Mouse (Mus musculus): Measurements from ENCODE around the gene Doc2a. TPM values are rescaled to one million over a fixed set of nuclear protein-coding genes. Genes with fewer than 3 reads are reported as not detected.
"Not testable (repeated sequence)": the region's sequence is repeated elsewhere in the genome, so short reads cannot be mapped to it uniquely, and the experiment has no call there.

Doc2a gene
- total RNA-seq, 4 experiments from 2014 or later: 17.6 to 20.0 (median 18.7) TPM

GRCm38 (mm10) chr7:126867534-126867933 is 20.3 kb downstream of the Doc2a start:
- DNase-seq (ENCODE audit: low spot score in 2 of 2): no peak

GRCm38 (mm10) chr7:126868003-126868402 is 20.8 kb downstream of the Doc2a start:
- DNase-seq (ENCODE audit: low spot score in 2 of 2): no peak

- DNase-seq (ENCODE audit: low spot score in 2 of 2): no peak
Observed at GRCm38 (mm10) chr7:126869780-126870519, 22.7 kb downstream of the Doc2a start.

DNA sequence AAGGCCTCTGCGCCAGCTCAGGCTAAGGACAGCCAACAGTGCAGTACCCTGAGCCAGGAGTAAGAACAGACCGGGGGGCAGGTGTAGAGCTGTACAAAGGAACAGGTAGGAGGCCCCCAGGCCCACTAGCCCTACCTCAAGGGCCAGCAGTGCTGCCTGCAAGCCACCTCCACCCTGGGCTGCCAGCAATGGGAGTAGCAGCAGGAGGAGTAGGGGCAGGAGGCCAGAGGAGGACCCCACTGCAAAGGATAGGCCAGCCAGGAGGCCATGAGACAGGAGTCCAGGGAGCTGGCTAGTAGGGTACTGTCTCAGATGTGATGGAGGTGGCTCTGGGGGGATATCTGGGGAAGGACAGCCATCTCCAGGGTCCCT is 23.3 kb downstream of the Doc2a start:
- DNase-seq (ENCODE audit: low spot score in 2 of 2): no peak

DNA sequence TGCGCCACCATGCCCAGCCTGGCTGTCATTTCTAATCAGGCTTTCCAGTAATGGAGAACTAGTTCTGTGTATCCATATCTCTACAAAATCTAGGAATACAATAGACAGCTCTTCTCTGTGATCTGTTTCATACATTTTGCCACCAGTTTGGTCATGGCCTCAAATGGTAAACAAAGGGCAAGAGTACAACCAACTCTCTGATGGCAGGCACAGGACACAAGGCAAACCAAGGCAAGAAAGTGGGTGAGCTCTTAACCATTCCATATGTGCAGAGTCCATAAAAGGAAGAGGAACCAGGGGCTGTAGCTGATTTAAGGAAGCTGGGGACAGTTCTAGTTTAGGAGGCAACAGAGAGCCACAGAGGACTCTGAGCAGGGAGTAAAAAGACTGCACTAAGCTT is 30.0 kb downstream of the Doc2a start:
- DNase-seq (ENCODE audit: low spot score in 2 of 2): no peak

- no peak for DNase-seq (ENCODE audit: low spot score in 2 of 2)
Observed at GRCm38 (mm10) chr7:126881040-126881439, 33.8 kb downstream of the Doc2a start.

DNA sequence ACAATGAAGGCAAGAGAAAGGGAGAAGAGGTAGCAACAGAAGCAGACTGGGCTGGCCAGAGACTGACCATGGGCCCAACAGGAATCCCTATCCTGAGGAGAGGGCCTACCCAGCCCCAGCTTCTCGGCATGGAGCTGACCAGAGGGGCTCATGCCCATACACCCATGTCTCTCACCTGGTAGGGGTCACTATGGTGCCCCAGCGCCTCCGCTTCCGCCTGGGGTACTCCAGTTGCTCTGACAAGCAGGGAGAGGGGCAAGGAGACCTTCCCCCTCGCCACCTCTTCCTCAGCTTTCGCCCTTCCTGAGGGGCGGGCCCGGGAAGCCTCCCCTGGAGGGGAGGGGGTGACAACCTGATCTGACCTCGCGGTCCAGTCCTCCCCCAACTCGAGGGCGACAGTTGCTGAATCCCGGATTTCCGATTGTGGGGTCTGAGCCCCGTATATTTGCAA is 36.5 kb downstream of the Doc2a start:
- no peak for DNase-seq (ENCODE audit: low spot score in 2 of 2)

DNA sequence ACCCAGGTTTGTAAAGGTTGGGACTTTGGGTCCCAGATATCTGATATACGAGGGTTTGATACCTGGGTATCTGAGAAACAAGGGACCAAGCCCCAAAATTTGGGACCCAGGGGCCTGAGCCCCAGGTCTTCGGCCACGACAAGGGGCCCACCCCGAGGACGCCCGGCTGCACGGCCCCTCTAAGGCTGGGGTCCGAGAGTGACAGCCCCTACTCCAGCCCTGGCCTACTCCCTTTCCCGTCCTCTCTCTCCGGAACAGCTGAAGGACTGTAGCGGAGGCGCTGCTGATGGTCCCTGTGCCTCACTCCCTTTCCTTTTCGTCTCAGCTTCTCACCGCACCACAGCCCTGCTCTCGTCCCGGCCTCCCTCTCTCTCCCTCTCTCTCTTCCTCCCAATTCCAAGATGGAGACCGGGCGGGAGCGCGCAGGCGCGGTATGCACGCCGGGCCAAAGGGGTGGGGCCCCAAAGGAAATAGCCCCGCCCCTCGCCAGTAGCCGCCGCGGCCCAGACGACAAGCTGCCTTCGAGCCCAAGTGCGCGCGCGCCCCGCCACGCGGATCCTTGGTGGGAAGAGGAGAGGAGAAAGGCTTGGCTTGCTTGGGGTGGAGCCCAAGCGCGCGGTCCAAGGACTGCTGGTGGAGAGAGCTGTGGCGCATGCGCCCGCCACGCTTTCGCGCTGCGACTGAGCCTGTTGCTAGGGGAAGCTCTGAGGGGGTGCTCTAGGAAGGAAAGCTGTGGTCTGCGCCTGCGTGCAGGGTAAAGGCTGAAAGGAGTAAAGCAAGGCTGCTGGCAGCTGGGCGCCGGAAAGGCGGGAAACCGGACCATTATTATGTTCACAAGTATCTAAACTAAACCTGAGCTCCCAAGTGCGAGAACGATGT is 37.3 kb downstream of the Doc2a start, which contains the start of gene Taok2:
TSS of gene Taok2 (minus strand) at position 418 of the 879 bp plus-strand sequence.
- DNase-seq (ENCODE audit: low spot score in 2 of 2): peak; percentile 98

GRCm38 (mm10) chr7:126887281-126887680 is 40.1 kb downstream of the Doc2a start:
- DNase-seq (ENCODE audit: low spot score in 2 of 2): no peak

GRCm38 (mm10) chr7:126888852-126889251 is 41.6 kb downstream of the Doc2a start:
- no peak for DNase-seq (ENCODE audit: low spot score in 2 of 2)

DNA sequence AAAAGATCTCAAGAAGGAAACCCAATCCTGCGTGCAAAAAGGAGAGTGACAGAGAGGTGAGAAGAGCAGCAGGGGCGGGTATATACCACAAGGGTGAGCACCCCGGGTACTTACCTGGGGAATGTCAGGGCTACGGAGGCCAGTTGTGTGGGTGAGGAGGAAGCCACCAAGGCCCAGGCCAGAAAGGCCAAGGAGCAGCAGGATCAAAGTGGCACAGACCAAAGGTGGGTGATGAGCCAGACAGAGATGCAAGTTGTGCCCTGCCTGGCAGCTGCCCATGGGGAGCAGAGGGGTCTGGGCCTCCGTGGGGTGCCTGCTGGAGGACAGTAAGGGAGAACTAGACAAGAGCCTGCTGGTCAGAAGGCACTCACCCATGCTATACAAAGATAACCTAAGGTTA is 49.7 kb downstream of the Doc2a start:
- DNase-seq (ENCODE audit: low spot score in 2 of 2): no peak

DNA sequence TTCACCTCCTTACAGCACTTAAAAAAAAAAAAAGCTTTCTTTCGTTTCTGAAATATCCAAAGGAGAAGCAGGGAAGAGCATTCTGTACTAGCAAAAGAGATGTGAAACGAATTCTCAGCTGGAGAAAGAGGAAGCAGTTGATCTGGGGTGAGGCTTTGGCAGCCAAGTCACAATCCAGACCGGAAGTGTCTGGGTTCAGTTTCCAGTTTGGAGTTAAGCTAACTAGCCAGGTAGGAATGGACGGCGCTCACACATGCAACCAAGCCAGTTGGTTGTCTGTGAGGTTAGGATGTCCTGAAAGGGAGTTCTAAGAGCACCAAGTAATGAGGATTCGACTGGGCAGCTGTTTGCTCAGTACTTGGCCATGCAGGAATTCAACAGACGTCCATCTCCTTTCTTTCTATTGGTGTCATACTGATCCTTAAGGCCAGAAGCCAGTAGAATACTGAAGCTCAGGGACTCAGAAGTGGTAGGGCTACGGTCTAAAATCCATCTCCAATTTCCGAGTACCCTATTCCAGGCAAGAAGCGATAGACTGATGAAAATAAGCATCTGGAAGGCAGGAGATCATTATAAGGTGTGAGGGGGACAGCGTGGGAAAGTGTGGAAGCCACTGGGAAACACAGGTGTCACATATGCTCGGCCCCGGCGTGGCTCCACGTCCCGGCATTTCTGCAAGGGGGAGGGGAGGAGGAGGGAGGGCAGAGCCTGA is 50.3 kb downstream of the Doc2a start:
- DNase-seq (ENCODE audit: low spot score in 2 of 2): no peak

DNA sequence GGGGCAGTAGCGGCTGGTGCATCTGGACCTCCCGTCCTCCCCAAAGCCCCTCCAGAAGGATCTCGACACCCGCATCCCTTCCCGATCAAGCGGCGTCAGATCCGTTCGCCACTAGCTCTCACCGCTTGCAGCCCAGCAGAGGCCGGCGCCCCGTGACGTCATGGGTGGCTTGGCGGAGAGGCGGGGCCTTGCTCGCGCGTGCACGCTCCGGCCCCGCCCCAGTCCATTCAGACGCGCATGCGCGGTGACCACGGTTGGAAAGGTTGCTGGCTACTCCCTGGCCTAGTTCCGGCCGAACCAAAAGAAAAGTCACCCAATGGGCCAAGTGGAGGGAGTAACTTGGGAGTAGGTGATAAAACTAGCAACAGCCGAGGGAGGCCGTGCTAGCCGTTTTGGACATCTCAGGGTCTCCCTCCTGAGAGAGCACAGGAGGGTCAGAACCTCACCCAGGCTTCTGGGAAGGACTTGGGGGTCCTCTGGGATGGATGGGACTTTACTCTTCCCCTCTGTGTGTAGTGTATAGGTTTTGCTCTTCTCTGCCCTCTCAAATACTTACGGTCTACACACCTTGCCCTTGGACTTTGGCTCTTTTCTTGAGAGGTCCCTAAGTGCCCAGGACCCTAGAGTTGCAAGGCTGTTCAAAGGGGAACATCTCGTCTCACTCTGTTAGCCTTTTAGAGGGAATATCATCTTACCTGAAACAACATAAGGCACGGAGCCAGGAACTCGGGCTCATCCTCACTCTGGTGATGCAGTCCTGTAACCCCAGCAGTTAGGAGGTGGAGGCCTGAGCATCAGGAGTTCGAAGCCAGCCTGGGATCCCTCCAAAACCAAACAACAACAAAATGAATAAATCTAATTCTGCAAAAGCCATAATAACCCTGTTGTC is 51.1 kb downstream of the Doc2a start:
- DNase-seq (ENCODE audit: low spot score in 2 of 2): peak; percentile 89 to 94

GRCm38 (mm10) chr7:126899781-126900180 is 52.6 kb downstream of the Doc2a start:
- not testable (repeated sequence) for DNase-seq (ENCODE audit: low spot score in 2 of 2)

Other genes starting within 250 kb of the Doc2a start
- 10 to 100 TPM; 10.4 to 15.3 (median 13.2) TPM for gene Nupr1, start 216.6 kb upstream of the Doc2a start, total RNA-seq (2022)
- 10 to 100 TPM; 21.7 to 34.8 (median 33.7) TPM for gene Sgf29, start 198.1 kb upstream of the Doc2a start, total RNA-seq (2022)
- 10 to 100 TPM in 1 of 4 experiments, 1 to 10 TPM in 3; 6.6 to 13.0 (median 8.6) TPM for gene Sult1a1, start 171.0 kb upstream of the Doc2a start, total RNA-seq (2022)
- gene Bola2, start 152.0 kb upstream of the Doc2a start, total RNA-seq (2022): 100 to 1,000 TPM in 1 of 4 experiments, 10 to 100 TPM in 3; 73.9 to 105 (median 92.5) TPM
- 10 to 100 TPM; 19.7 to 21.0 (median 20.1) TPM for gene Slx1b, start 151.6 kb upstream of the Doc2a start, total RNA-seq (2022)
- 100 to 1,000 TPM; 119 to 166 (median 141) TPM for gene Coro1a, start 139.6 kb upstream of the Doc2a start, total RNA-seq (2022)
- 100 to 1,000 TPM; 165 to 197 (median 178) TPM for gene Mapk3, start 87.8 kb upstream of the Doc2a start, total RNA-seq (2022)
- gene Gdpd3, start 81.1 kb upstream of the Doc2a start, total RNA-seq (2022): 1 to 10 TPM; 4.4 to 7.9 (median 5.0) TPM
- gene Ypel3, start 70.5 kb upstream of the Doc2a start, total RNA-seq (2022): 100 to 1,000 TPM; 236 to 283 (median 255) TPM
- 1 to 10 TPM in 3 of 4 experiments, under 1 TPM in 1; 0.43 to 1.5 (median 1.2) TPM for gene Tbx6, start 65.9 kb upstream of the Doc2a start, total RNA-seq (2022)
- 10 to 100 TPM; 49.5 to 55.7 (median 51.9) TPM for gene Ppp4c, start 54.9 kb upstream of the Doc2a start, total RNA-seq (2022)
- gene Fam57b, start 49.7 kb upstream of the Doc2a start, total RNA-seq (2022): 10 to 100 TPM; 57.3 to 67.6 (median 62.6) TPM
- gene 4930451I11Rik, start 15.8 kb upstream of the Doc2a start, total RNA-seq (2022): not detected
- 10 to 100 TPM; 25.6 to 44.7 (median 36.2) TPM for gene Hirip3, start 14.6 kb downstream of the Doc2a start, total RNA-seq (2022)
- gene Ino80e, start 15.0 kb downstream of the Doc2a start, total RNA-seq (2022): 10 to 100 TPM; 46.3 to 59.5 (median 56.1) TPM
- gene Taok2, start 37.3 kb downstream of the Doc2a start, total RNA-seq (2022): 100 to 1,000 TPM; 146 to 179 (median 151) TPM
- 10 to 100 TPM; 21.8 to 34.3 (median 25.6) TPM for gene Tmem219, start 75.5 kb downstream of the Doc2a start, total RNA-seq (2022)
- gene Kctd13, start 81.5 kb downstream of the Doc2a start, total RNA-seq (2022): 100 to 1,000 TPM; 137 to 173 (median 161) TPM
- 10 to 100 TPM; 27.2 to 41.0 (median 31.5) TPM for gene Asphd1, start 102.2 kb downstream of the Doc2a start, total RNA-seq (2022)
- gene Sez6l2, start 103.1 kb downstream of the Doc2a start, total RNA-seq (2022): 100 to 1,000 TPM; 433 to 476 (median 455) TPM
- 100 to 1,000 TPM; 138 to 156 (median 152) TPM for gene Cdipt, start 128.5 kb downstream of the Doc2a start, total RNA-seq (2022)
- gene Cdiptos, start 128.7 kb downstream of the Doc2a start, total RNA-seq (2022): 1 to 10 TPM in 1 of 4 experiments, not detected in 3; 1.0 TPM
- gene Mvp, start 167.2 kb downstream of the Doc2a start, total RNA-seq (2022): 10 to 100 TPM; 10.5 to 17.2 (median 14.1) TPM
- not detected for gene Pagr1b, start 169.1 kb downstream of the Doc2a start, total RNA-seq (2022)
- gene Pagr1a, start 169.9 kb downstream of the Doc2a start, total RNA-seq (2022): 10 to 100 TPM; 18.9 to 59.7 (median 27.8) TPM
- gene Gm42742, start 173.7 kb downstream of the Doc2a start, total RNA-seq (2022): 10 to 100 TPM; 20.5 to 63.0 (median 52.5) TPM
- gene Prrt2, start 173.8 kb downstream of the Doc2a start, total RNA-seq (2022): 100 to 1,000 TPM; 208 to 223 (median 215) TPM
- 100 to 1,000 TPM; 204 to 209 (median 206) TPM for gene Maz, start 179.6 kb downstream of the Doc2a start, total RNA-seq (2022)
- 1 to 10 TPM; 2.5 to 9.4 (median 3.8) TPM for gene Kif22, start 195.1 kb downstream of the Doc2a start, total RNA-seq (2022)
- gene Zg16, start 239.9 kb downstream of the Doc2a start, total RNA-seq (2022): not detected
- gene AI467606, start 243.9 kb downstream of the Doc2a start, total RNA-seq (2022): 1 to 10 TPM; 1.2 to 3.7 (median 2.3) TPM

Data from layer of hippocampus, adult 8-10 months (tissue).